Mouse (Mus musculus) frontal cortex, postnatal 25 days (tissue): ENCODE measurements around the gene Tdrd7.

ENCODE experiments used
- DNase-seq, 2 experiments: peaks; one replicate each; pipeline ENCODE4 v3.0.0; 2022; ENCODE audit warnings: low spot score in 2 of 2

Gene Tdrd7

DNA sequence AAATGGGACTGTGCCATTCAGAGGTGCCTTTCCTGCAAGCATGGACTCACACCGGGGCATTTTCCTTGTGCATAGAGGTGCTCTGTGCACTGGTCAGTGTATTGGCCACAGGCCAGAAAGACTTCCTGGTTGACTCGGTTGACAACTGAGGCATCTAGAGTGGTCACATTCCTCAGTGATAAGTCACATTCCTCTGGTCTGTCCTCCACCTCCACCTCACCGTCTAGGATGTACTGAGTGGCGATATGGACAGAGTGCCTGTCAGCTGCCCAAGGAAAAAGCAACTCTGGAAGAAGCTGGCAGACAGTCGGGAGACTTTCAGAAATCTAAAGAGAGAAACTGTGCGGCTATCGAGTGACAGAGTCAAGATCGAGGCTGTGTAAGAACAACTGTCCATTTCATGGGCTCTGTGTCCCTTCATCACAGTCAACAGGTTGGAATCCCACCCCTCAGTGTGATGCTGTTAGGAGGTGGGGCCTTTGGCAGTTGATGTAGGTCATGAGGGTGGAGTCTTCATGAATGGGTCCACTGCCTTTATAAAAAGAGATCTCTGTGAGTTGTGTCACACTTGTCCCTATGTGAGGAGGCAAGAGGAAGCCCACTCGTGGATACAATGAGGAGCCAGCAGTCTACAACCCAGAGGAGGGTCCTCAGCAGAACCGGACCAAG lies at the start of gene Tdrd7:
Tdrd7 (plus strand) TSS at position 564 of the 669 bp plus-strand sequence.
- no peak for DNase-seq

DNA sequence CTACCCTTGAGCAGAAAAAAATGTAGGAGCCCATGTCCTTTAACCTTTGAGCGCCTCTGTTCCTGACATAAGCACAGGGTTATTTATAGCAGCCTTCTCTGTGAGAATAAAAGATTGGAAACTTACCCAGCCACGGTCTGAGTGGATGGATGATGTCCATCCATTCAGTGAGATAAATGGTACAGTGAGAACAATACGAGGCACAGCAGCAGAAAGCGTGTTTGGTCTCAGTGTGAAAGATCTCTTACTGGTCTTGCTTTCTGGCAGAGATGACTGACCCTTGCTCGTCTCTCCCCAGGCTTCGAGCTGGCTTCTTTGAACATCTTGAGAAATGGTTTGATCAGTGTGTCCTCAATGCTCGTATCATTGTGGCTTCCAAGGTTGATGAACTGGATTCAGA lies 48.0 kb upstream of the Tdrd7 start:
- no peak for DNase-seq

DNA sequence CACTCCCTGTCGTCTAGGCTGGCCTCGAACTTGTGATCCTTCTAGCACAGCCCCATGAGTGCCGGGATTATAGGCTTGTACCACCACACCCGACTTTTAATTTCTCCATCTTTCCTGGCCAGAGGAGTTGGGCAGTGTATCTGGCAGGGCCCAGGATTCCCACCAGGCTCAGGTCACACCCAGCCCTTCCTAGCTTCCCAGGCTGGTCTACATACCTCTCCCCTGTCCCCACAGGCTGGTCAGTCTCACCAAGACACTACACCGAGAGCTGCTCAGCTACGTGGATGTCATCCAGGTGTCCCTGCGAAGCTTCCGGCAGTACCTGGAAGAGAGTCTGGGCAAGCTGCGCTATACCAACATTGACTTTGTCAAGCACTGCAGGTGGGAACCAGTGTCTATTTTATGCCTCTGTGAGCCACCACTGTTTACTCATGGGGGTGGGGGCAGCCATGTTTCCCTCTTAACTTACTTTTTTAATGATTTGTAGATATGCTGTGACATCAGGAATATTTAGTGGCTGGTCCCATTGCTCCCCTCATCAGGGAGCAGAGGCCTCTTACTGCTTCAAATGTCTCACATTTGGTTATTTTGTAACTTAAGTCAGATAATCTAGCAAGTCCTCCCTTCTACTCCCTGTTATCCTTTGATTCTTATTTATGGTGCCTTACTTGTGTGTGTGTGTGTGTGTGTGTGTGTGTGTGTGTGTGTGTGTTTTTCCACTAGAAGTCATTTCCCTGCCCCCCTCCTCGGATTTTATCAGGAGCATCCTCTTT lies 43.3 kb upstream of the Tdrd7 start:
- DNase-seq, result no peak

DNA sequence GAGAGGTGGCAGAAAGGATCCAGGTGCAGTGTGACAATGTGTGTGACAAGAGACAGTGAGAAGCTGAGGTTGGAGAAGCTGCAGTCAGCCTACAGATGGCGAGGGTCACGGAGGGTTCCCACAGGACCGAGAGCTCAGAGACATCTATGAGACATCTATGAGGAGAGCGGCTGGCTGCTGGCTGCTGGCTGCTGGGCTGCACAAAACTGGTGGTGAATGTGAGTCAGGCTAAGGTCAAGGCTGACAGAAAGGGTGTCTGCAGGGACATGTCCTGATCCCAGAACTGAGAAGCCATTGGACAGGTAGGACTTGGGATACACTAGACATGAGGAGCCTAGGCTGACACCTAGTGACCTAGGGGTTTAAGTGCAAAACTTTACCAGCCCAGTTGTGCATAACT lies 41.1 kb upstream of the Tdrd7 start:
- no peak for DNase-seq

DNA sequence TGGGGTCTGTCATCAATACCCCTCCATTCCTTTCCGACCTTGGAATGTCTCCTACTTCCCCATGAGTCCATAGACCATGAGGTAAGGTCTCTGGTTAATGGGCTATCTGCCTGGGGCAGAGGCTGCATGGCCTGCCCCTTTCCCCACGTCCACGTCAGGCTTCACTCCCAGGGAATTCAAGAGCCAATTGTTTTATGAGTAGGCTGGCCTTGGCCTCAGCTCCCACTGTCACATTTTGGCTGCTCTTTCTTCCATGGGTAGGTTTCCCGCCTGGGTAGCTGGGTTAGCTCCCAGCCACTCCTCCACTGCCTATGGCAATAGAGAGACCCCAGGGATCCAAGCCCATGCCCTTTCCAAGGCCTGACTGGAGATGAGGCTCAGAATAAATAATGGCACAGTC lies 36.6 kb upstream of the Tdrd7 start:
- DNase-seq, result no peak

DNA sequence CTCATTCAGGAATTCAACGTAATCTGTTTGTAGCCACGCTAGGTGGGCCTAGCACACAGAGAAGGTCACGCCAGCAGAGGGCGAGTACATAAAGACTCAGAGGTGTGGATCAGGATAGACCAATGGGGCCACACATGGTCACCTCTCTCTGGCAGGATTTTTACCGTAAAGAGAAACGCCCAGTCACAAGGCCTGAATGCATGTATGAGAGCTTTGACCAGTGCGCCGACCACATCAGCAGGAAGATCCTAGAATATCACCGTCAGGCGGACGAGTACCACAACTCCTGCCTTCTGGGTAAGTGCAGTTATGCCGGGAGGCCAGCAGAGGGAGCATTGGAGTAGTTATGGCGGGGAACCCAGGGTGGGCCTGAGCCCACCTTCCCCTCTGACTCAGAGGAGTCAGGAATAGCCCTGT lies 23.5 kb upstream of the Tdrd7 start:
- DNase-seq, result peak in 1 of 2 experiments; percentile 7

- DNase-seq, result no peak
These were observed 17.4 kb upstream of the Tdrd7 start for GRCm38 (mm10) chr4:45947729-45948128.

- DNase-seq, result no peak
These were observed 15.9 kb upstream of the Tdrd7 start for GRCm38 (mm10) chr4:45949109-45949848.

DNA sequence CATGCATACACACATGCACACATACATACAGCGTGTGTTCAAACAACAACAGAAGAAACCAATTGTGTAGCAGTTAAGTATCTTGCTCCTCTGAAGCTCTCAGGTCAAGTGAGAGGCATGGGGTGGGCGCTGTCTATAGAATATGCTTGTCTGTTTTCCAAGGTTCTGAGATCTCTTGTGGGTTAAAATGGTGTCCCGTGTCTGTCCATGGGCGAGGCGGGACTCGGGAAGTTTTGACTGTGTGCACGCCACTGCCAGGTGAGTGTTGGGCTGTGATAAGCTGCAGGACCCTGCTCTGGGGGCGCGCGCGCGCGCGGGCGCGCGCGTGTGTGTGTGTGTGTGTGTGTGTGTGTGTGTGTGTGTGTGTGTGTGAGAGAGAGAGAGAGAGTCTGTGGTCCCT lies 13.3 kb upstream of the Tdrd7 start:
- no peak for DNase-seq

- no peak for DNase-seq
These were observed 11.9 kb upstream of the Tdrd7 start for GRCm38 (mm10) chr4:45953025-45953919.

DNA sequence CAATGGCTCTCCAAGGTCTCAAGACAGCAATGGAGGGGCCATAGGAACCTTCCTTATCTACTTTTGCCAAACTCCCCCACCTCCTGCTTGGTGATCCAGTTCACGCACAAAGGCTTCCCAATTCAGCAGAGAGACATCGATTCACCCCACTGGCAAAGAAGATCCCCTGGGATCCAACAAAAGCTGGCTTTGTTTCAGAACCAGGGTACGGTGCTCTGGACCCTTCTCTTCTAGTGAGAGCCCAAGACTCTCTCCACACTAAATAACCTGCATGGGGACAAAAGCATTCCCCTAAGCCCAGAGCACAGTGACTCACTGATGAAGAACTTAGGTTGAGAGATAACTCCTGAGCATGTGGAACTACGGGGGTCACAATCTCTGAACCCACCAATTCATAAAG lies 9.9 kb upstream of the Tdrd7 start:
- no peak for DNase-seq

DNA sequence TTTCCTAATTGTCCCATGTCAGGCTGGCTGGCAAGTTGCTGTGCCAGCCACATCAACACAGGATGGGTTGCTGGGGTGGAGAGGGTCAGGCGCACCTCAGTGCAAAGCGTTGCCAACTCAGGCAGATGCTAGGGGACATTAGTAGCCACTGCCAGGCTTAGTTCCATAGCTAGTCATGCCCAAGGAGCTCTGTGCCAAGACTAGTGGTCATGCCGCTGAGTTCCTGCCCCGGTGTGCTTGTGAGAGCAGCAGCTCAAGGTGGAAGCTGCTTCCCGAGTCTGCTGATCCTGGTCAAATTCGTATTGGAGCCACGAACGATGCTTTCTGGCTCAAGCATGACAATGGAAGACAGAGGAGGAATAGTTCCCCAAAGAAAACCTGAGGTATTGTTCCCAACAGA lies 9.0 kb upstream of the Tdrd7 start:
- no peak for DNase-seq

- no peak for DNase-seq
These were observed 8.4 kb upstream of the Tdrd7 start for GRCm38 (mm10) chr4:45956706-45957105.

GRCm38 (mm10) chr4:45965737-45966447 lies 758 bp downstream of the Tdrd7 start:
- no peak for DNase-seq

GRCm38 (mm10) chr4:45966716-45967115 lies 1.6 kb downstream of the Tdrd7 start:
- no peak for DNase-seq

GRCm38 (mm10) chr4:45967479-45968341 lies 2.6 kb downstream of the Tdrd7 start:
- no peak for DNase-seq

DNA sequence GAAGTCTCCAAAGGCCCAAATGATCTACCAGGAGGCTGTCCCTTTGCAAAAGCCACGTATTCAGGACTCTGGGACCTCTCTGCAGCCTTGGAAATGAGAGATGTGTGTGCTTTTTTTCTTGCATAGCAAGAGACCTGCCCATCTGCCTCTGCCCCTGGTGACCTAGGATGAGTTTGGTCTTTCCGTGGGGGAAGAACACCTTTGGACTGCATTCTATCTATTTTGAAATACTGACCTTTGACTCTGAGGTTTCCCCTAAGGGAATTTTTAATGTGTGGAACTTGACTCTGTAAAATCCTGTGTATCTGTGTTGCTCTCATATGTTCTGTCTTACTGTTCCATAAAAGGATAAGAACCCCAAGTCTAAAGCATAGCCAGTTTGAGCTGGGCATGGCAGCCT lies 3.9 kb downstream of the Tdrd7 start:
- no peak for DNase-seq

DNA sequence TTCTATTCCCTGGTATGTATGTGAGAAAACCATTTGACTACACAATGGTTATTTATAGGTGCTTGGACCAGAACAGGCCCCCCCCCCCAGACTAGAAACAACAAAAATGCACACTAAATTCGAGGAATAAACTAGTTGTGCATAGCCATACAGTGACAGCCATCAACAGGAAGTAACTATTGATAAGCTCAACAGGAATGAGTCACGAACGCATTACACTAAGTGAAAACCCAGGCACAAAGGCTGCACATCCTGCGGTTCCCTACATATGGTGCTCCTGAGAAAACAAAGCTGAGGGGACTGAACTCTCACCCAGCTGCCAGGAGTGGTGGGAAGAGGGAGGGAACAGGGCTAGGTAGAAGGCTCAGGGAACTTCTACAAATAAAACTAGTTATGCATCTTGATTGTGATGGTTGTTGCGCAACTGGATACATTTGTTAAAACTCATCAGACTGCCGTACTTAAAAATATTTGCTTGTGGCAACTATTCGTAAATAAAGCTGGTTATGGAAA lies 5.0 kb downstream of the Tdrd7 start:
- no peak for DNase-seq

- DNase-seq, result peak; percentile 97 to 98
These were observed 6.8 kb downstream of the Tdrd7 start for GRCm38 (mm10) chr4:45971806-45972447.
